Mouse (Mus musculus) myocyte (in vitro differentiated cells): ENCODE measurements at regions not wholly inside any gene's neighbourhood (a gene's known extent, or its start where the extent isn't known, plus 50 kb on each side); places are given as distances from the start of the nearest gene placed in this dataset.

ENCODE experiments used
- H3K27me3 ChIP-seq: one replicate; pipeline ENCODE4 v1.6.1; 2011; ENCODE audit not compliant: control insufficient read depth, insufficient read depth, insufficient read length
- H3K36me3 ChIP-seq: one replicate; pipeline ENCODE4 v1.6.1; 2011; ENCODE audit not compliant: control insufficient read depth, insufficient read depth
- H3K4me2 ChIP-seq: one replicate; pipeline ENCODE4 v1.6.1; 2011; ENCODE audit warnings: low read depth, control low read depth
- H3K4me3 ChIP-seq: one replicate; pipeline ENCODE4 v1.5.1; 2011; ENCODE audit warnings: mild to moderate bottlenecking, control low read depth, moderate library complexity
- H3K79me2 ChIP-seq: one replicate; pipeline ENCODE4 v1.6.1; 2011; ENCODE audit not compliant: control insufficient read depth, insufficient read depth
- H3ac ChIP-seq: one replicate; pipeline ENCODE4 v1.6.1; 2011; ENCODE audit not compliant: control insufficient read depth, insufficient read length
- CEBPB ChIP-seq: IDR thresholded peaks from 2 replicates; pipeline ENCODE4 v1.6.1; 2011; ENCODE audit warnings: mild to moderate bottlenecking, moderate library complexity; ENCODE audit not compliant: poor library complexity, insufficient read depth, severe bottlenecking
- E2F4 ChIP-seq: IDR thresholded peaks from one replicate; pipeline ENCODE4 v1.6.1; 2011; ENCODE audit warnings: mild to moderate bottlenecking, control low read depth, moderate library complexity; ENCODE audit not compliant: insufficient read depth
- MAX ChIP-seq: IDR thresholded peaks from one replicate; pipeline ENCODE4 v1.6.1; 2011; ENCODE audit warnings: low read depth, mild to moderate bottlenecking, control low read depth
- MYOD1 ChIP-seq, 3 experiments: IDR thresholded peaks; one replicate each; pipeline ENCODE4 v1.6.1; 2011; ENCODE audit warnings: control low read depth in 2 of 3, low read depth in 2 of 3, mild to moderate bottlenecking in 2 of 3, moderate library complexity in 1 of 3; ENCODE audit not compliant: insufficient read length in 2 of 3, control insufficient read depth in 1 of 3
- MYOG ChIP-seq, 3 experiments: IDR thresholded peaks; one replicate each; pipeline ENCODE4 v1.6.1; 2011; ENCODE audit warnings: control low read depth in 2 of 3, low read depth in 2 of 3, mild to moderate bottlenecking in 2 of 3; ENCODE audit not compliant: insufficient read length in 2 of 3, control insufficient read depth in 1 of 3, insufficient read depth in 1 of 3
- POLR2A ChIP-seq: IDR thresholded peaks from one replicate; pipeline ENCODE4 v1.6.1; 2011; ENCODE audit warnings: low read depth, mild to moderate bottlenecking, control low read depth, moderate library complexity; ENCODE audit not compliant: insufficient read length
- POLR2AphosphoS2 ChIP-seq: IDR thresholded peaks from one replicate; pipeline ENCODE4 v1.6.1; 2011; ENCODE audit warnings: low read depth, control low read depth; ENCODE audit not compliant: insufficient read length
- REST ChIP-seq: IDR thresholded peaks from one replicate; pipeline ENCODE4 v1.6.1; 2011; ENCODE audit warnings: mild to moderate bottlenecking, control low read depth, moderate library complexity; ENCODE audit not compliant: insufficient read depth, insufficient read length
- SRF ChIP-seq: IDR thresholded peaks from one replicate; pipeline ENCODE4 v1.6.1; 2011; ENCODE audit warnings: low read depth; ENCODE audit not compliant: control insufficient read depth, insufficient read length
- TCF12 ChIP-seq: IDR thresholded peaks from one replicate; pipeline ENCODE4 v1.6.1; 2011; ENCODE audit warnings: mild to moderate bottlenecking, control low read depth; ENCODE audit not compliant: poor library complexity, insufficient read depth, severe bottlenecking
- TCF3 ChIP-seq: IDR thresholded peaks from one replicate; pipeline ENCODE4 v1.6.1; 2011; ENCODE audit warnings: low read depth, control low read depth; ENCODE audit not compliant: insufficient read length
- USF1 ChIP-seq: IDR thresholded peaks from one replicate; pipeline ENCODE4 v1.6.1; 2011; ENCODE audit warnings: low read depth, mild to moderate bottlenecking, control low read depth, moderate library complexity

DNA sequence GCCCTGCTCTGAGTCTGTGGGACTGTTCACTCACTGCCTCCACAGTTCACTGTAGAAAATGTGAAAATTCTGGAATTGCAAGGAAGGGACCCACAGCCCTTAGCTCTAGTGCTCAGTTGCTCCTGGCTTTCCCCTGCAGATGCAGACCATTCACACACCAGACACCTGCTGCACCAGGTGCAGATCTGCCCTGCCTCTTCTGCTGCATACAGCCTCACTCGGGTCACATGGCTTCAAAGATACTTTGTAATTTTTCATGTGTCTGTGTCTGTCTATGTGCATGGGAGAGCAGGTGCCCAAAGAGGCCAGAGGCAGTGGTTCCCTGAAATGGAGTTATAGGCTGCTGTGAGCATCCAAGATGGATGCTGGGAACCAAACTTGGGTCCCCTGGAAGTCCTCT lies 70.2 kb upstream of the Sec14l1 start:
- Histone ChIP-seq H3K4me2 (no peak overlapping the region), H3K4me3 (no peak overlapping the region), H3K36me3 (no peaks in the 10 kb centered on the region), H3ac (no peak overlapping the region), H3K27me3 (peaks cover 40% of the 10 kb centered on the region), H3K79me2 (no peaks in the 10 kb centered on the region)
- TF ChIP-seq TCF12 (no peak), E2F4 (no peak), USF1 (no peak), REST (no peak), POLR2AphosphoS2 (no peak), POLR2A (no peak), CEBPB (no peak), MAX (no peak)

DNA sequence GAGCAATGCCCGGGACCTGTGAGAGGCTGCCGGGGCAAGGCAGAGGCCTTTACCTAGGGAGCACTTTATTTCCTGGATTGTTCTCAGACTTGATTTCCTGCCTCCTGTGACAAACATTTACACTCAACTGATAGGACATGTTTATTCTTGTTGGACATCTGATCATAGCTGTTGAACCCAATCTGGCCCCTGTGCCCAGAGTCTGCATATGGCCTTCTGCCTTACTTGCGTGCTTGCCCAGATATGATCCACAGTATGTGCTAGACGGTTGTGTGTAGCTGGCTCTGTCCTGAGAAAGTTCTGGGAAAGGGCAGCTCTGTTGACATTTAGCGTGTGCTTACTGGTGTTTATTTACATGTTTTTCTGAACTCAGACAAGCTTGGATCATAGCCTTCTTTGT lies 68.3 kb upstream of the Sec14l1 start:
- Histone ChIP-seq H3K36me3 (no peaks in the 10 kb centered on the region), H3K79me2 (no peaks in the 10 kb centered on the region), H3ac (no peak overlapping the region), H3K4me2 (no peak overlapping the region), H3K4me3 (no peak overlapping the region), H3K27me3 (peaks cover 34% of the 10 kb centered on the region)
- TF ChIP-seq POLR2A = no peak
- TF ChIP-seq TCF3 = no peak
- TF ChIP-seq CEBPB = no peak
- no peak for TF ChIP-seq USF1
- TF ChIP-seq MYOG (IDR thresholded peaks at IDR 0.05; ENCODE audit: control insufficient read depth in 1 of 3, insufficient read depth in 1 of 3, insufficient read length in 2 of 3, low read depth in 2 of 3) = no peak
- no peak for TF ChIP-seq POLR2AphosphoS2
- no peak for TF ChIP-seq SRF
- TF ChIP-seq TCF12 = no peak
- no peak for TF ChIP-seq MAX
- TF ChIP-seq E2F4 = no peak
- TF ChIP-seq REST = no peak
- TF ChIP-seq MYOD1 (IDR thresholded peaks at IDR 0.05; ENCODE audit: control insufficient read depth in 1 of 3, insufficient read length in 2 of 3, low read depth in 2 of 3) = no peak

DNA sequence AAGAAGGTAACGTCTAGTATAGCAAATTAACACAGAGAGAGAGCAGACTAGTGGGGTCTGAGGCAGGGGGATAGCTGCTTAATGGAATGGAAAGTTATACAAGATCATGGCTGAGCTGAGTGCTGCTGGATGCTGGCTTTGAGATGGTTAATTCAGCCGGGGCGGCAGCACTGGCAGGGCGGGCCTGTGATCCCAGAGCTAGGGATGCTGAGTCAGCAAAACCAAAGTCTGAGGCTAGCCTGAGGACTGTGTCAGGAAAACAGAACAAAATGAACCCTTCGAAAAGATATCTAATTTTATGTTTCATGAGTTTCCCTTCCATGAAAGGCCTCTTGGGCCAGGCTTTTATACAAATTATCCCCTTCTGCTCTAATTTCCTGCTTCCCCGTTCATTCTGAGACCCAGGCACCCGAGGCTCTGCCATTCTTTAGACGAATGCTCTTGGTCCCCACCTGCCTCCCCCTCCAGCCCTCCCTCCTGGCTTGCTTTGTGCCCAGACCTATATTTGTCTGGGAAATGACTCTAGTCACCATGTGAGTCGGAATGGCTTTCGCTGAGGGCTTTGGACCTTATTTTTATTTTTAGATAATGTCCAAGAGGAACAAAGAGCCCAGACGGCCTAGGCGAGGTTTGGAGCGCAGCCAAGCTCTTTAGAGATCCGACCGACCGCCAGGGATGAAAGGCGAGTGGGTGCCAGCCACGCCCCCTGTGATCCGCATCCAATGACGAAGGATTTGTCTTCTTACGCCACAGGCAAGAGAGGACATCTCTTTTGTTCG lies 67.6 kb upstream of the Sec14l1 start:
- no peak for TF ChIP-seq TCF12
- no peak for TF ChIP-seq POLR2AphosphoS2
- TF ChIP-seq MYOD1 (IDR thresholded peaks at IDR 0.05; ENCODE audit: control insufficient read depth in 1 of 3, insufficient read length in 2 of 3, low read depth in 2 of 3) = no peak
- no peak for TF ChIP-seq CEBPB
- no peak for TF ChIP-seq REST
- TF ChIP-seq POLR2A = no peak
- TF ChIP-seq MYOG (IDR thresholded peaks at IDR 0.05; ENCODE audit: control insufficient read depth in 1 of 3, insufficient read depth in 1 of 3, insufficient read length in 2 of 3, low read depth in 2 of 3) = no peak
- no peak for TF ChIP-seq TCF3
- no peak for TF ChIP-seq MAX
- TF ChIP-seq E2F4 = no peak
- Histone ChIP-seq H3K79me2 (no peaks in the 10 kb centered on the region), H3K36me3 (no peaks in the 10 kb centered on the region), H3ac (no peak overlapping the region), H3K4me2 (no peak overlapping the region), H3K27me3 (peaks cover 28% of the 10 kb centered on the region), H3K4me3 (no peak overlapping the region)

DNA sequence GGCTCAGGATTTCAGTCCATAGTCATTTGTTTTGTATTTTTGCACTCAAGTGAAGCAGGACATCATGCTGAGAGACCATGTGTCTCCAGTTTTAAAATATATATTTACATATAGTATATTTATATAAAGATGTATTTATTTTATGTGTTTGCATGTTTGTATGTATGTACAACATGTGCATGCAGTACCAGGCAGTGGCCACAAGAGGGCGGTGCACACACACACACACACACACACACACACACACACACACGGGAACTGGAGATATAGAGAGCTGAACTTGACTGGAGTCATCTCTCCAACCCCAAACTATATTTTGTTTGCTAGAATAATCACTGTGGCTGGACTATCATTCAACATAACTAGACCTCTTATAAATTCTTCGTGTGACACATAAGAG lies 66.1 kb upstream of the Sec14l1 start:
- Histone ChIP-seq H3ac (no peak overlapping the region), H3K27me3 (peaks cover 15% of the 10 kb centered on the region), H3K36me3 (no peaks in the 10 kb centered on the region), H3K4me3 (no peak overlapping the region), H3K79me2 (no peaks in the 10 kb centered on the region), H3K4me2 (no peak overlapping the region)
- TF ChIP-seq SRF (no peak), MAX (no peak), REST (no peak), MYOG (IDR thresholded peaks at IDR 0.05; ENCODE audit: control insufficient read depth in 1 of 3, insufficient read depth in 1 of 3, insufficient read length in 2 of 3, low read depth in 2 of 3) (no peak)

DNA sequence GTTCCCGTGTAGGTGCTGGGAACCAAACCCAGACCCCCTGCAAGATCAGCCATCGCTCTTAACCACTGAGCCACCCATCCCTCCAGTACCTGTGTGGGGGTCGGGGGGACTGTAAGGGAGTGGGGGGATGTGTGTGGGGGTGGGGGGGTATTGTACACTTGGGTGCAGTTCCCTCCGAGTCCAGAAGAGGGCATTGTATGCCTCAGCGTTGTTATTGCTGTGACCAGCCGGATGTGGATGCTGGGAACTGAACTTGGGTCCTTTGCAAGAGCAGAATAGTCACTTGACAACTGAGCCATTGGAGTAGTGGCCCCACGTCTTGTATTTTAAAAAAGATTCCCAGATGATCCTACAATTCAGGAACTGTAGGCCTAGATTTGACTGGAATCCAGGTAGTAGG lies 64.2 kb upstream of the Sec14l1 start:
- TF ChIP-seq REST = no peak
- TF ChIP-seq TCF12 = no peak
- no peak for TF ChIP-seq CEBPB
- no peak for TF ChIP-seq MYOG (IDR thresholded peaks at IDR 0.05; ENCODE audit: control insufficient read depth in 1 of 3, insufficient read depth in 1 of 3, insufficient read length in 2 of 3, low read depth in 2 of 3)
- no peak for TF ChIP-seq POLR2AphosphoS2
- TF ChIP-seq SRF = no peak
- no peak for TF ChIP-seq TCF3
- no peak for TF ChIP-seq POLR2A
- TF ChIP-seq MAX = no peak
- TF ChIP-seq USF1 = no peak
- TF ChIP-seq MYOD1 (IDR thresholded peaks at IDR 0.05; ENCODE audit: control insufficient read depth in 1 of 3, insufficient read length in 2 of 3, low read depth in 2 of 3) = no peak
- TF ChIP-seq E2F4 = no peak
- Histone ChIP-seq H3K4me3 (no peak overlapping the region), H3K4me2 (no peak overlapping the region), H3K36me3 (no peaks in the 10 kb centered on the region), H3ac (no peak overlapping the region), H3K27me3 (peaks cover 4% of the 10 kb centered on the region), H3K79me2 (no peaks in the 10 kb centered on the region)
